Mouse (Mus musculus): ENCODE measurements around the gene Srd5a1.

GRCm38 (mm10) chr13:69586337-69586736 lies 24.9 kb downstream of the Srd5a1 start:
- no peak for TF ChIP-seq USF1 (IDR thresholded peaks at IDR 0.05; ENCODE audit: low read depth, low read length)
- no peak for TF ChIP-seq CTCF (IDR thresholded peaks at IDR 0.05 in 2 of 3, conservative IDR thresholded peaks at IDR 0.05 in 1 of 3; ENCODE audit: control insufficient read depth in 1 of 3, insufficient read depth in 1 of 3, low read depth in 2 of 3, low read length in 3 of 3, poor library complexity in 1 of 3, severe bottlenecking in 1 of 3)
- no peak for TF ChIP-seq NELFE (IDR thresholded peaks at IDR 0.05; ENCODE audit: low read depth, low read length)
- no peak for TF ChIP-seq MEF2A (IDR thresholded peaks at IDR 0.05; ENCODE audit: extremely low read depth, insufficient replicate concordance, low read depth, low read length, poor library complexity, severe bottlenecking)
- no peak for TF ChIP-seq SIN3A (IDR thresholded peaks at IDR 0.05; ENCODE audit: low read length)
- TF ChIP-seq ELF1 (IDR thresholded peaks at IDR 0.05; ENCODE audit: low read depth, low read length): no peak
- TF ChIP-seq KAT2A (conservative IDR thresholded peaks at IDR 0.05; ENCODE audit: low read depth, low read length): no peak
- TF ChIP-seq POLR2A (IDR thresholded peaks at IDR 0.05; ENCODE audit: control insufficient read depth in 1 of 2, insufficient read depth in 1 of 2, low read depth in 1 of 2, low read length in 2 of 2, poor library complexity in 1 of 2): no peak
- TF ChIP-seq USF2 (IDR thresholded peaks at IDR 0.05; ENCODE audit: borderline replicate concordance in 1 of 2, insufficient read depth in 1 of 2, low read depth in 1 of 2, low read length in 2 of 2): no peak
- no peak for TF ChIP-seq ZKSCAN1 (IDR thresholded peaks at IDR 0.05; ENCODE audit: low read depth, low read length)
- no peak for TF ChIP-seq TBP (IDR thresholded peaks at IDR 0.05; ENCODE audit: low read depth, low read length)
